Mouse (Mus musculus) forebrain, embryonic 11.5 days (tissue): ENCODE results near the gene Nelfa. TPM values are rescaled to one million over a fixed set of nuclear protein-coding genes. Genes with fewer than 3 reads are reported as not detected.
A peak's percentile ranks its signal among the peaks of the same experiment; 100 is the strongest.

Experiments used
- ATAC-seq: fragments of 200-750 bp; cut with Nextera tagmentation; replicated peaks from 2 replicates; pipeline ENCODE4 v1.8.0; 2017; ENCODE audit warnings: moderate TSS enrichment; ENCODE audit not compliant: low FRiP score
- DNase-seq: peaks from one replicate; pipeline ENCODE4 v3.0.0-alpha.2; 2017; ENCODE audit warnings: low spot score
- H3K27ac ChIP-seq: fragments of 300-500 bp; sonication (generic); 2 replicates; pipeline ENCODE4 v1.5.1; 2014; ENCODE audit warnings: low read depth, low read length
- H3K27me3 ChIP-seq: fragments of 300-500 bp; sonication (generic); 2 replicates; pipeline ENCODE4 v1.6.1; 2014; ENCODE audit warnings: mild to moderate bottlenecking, low read length, mixed read lengths; ENCODE audit not compliant: control insufficient read depth, insufficient read depth
- H3K36me3 ChIP-seq: fragments of 300-500 bp; sonication (generic); 2 replicates; pipeline ENCODE4 v1.6.1; 2014; ENCODE audit warnings: mild to moderate bottlenecking, low read length, moderate library complexity, mixed read lengths; ENCODE audit not compliant: control insufficient read depth, insufficient read depth
- H3K4me1 ChIP-seq: fragments of 300-500 bp; sonication (generic); replicated peaks from 2 replicates; pipeline ENCODE4 v1.6.1; 2014; ENCODE audit warnings: low read length, mixed read lengths; ENCODE audit not compliant: control insufficient read depth, insufficient read depth
- H3K4me2 ChIP-seq: fragments of 300-500 bp; sonication (generic); 2 replicates; pipeline ENCODE4 v1.6.1; 2014; ENCODE audit warnings: low read depth, mild to moderate bottlenecking, low read length, moderate library complexity, mixed read lengths; ENCODE audit not compliant: severe bottlenecking
- H3K4me3 ChIP-seq: fragments of 300-500 bp; sonication (generic); 2 replicates; pipeline ENCODE4 v1.5.1; 2014; ENCODE audit warnings: low read depth, low read length
- H3K9ac ChIP-seq: fragments of 300-500 bp; sonication (generic); 2 replicates; pipeline ENCODE4 v1.6.1; 2014; ENCODE audit warnings: low read length
- H3K9me3 ChIP-seq: fragments of 300-500 bp; sonication (generic); 2 replicates; pipeline ENCODE4 v1.6.1; 2016; ENCODE audit warnings: low read length, mixed read lengths; ENCODE audit not compliant: control insufficient read depth
- WGBS: fragments of 180-500 bp; shearing (Covaris S2); extraction: QIAGEN DNeasy Blood & Tissue Kit; methylation state at CpG from one replicate; pipeline ENCODE4 v1.1.7; 2014; 5-methylcytosine and 5-hydroxymethylcytosine counted together
- microRNA-seq: library from miRNA; unstranded; fragments of <30 nt; microRNA quantifications from one replicate; pipeline ENCODE4, GENCODE M21; 2016; ENCODE audit not compliant: insufficient number of aligned reads
- polyA plus RNA-seq: library from polyadenylated mRNA; unstranded; fragments of >200 nt; fragmentation: Nextera tagmentation; extraction: Ambion mirVana; gene quantifications from 2 replicates; pipeline ENCODE4 v1.2.1, GENCODE M21; 2014

The Nelfa gene
- polyA plus RNA-seq, 1 experiment from 2014 or later: 88.3 TPM

- Histone ChIP-seq H3K4me1 (no peaks in the 10 kb centered on the region), H3K9ac (no peak overlapping the region), H3K27ac (no peak overlapping the region), H3K27me3 (no peaks in the 10 kb centered on the region), H3K9me3 (no peaks in the 10 kb centered on the region), H3K4me3 (no peak overlapping the region), H3K4me2 (no peak overlapping the region), H3K36me3 (peaks cover 59% of the 10 kb centered on the region)
- ATAC-seq (no peak), DNase-seq (peak; percentile 28)
- 95% methylated on average over 6 of the region's 6 CpGs for WGBS
Measured at GRCm38 (mm10) chr5:33893406-33893805, 42.8 kb downstream of the Nelfa start.

GRCm38 (mm10) chr5:33881118-33881517 is 55.1 kb downstream of the Nelfa start:
- H3K9ac ChIP-seq: no peak overlapping the region
- ATAC-seq (no peak), DNase-seq (peak; percentile 29)
- H3K4me2 ChIP-seq: no peak overlapping the region
- no peak overlapping the region for H3K4me3 ChIP-seq
- 94% methylated on average over 4 of the region's 4 CpGs for WGBS
- no peaks in the 10 kb centered on the region for H3K4me1 ChIP-seq
- H3K36me3 ChIP-seq: peaks cover 41% of the 10 kb centered on the region; the same call in 1 of the 2 replicates
- no peaks in the 10 kb centered on the region for H3K27me3 ChIP-seq
- H3K27ac ChIP-seq: no peak overlapping the region
- no peaks in the 10 kb centered on the region for H3K9me3 ChIP-seq

GRCm38 (mm10) chr5:33875472-33875871 is 60.7 kb downstream of the Nelfa start:
- WGBS: 90% methylated on average over 1 of the region's 1 CpGs
- ATAC-seq (no peak), DNase-seq (no peak)
- peaks cover 19% of the 10 kb centered on the region; the same call in 1 of the 2 replicates for H3K36me3 ChIP-seq
- H3K4me3 ChIP-seq: no peak overlapping the region
- H3K9me3 ChIP-seq: no peaks in the 10 kb centered on the region
- H3K9ac ChIP-seq: no peak overlapping the region
- no peak overlapping the region for H3K4me2 ChIP-seq
- H3K27me3 ChIP-seq: no peaks in the 10 kb centered on the region
- H3K4me1 ChIP-seq: no peaks in the 10 kb centered on the region
- H3K27ac ChIP-seq: no peak overlapping the region

GRCm38 (mm10) chr5:33857693-33858092 is 78.5 kb downstream of the Nelfa start:
- DNase-seq: no peak
- H3K4me1 ChIP-seq: no peaks in the 10 kb centered on the region
- peaks cover 4% of the 10 kb centered on the region; the same call in 1 of the 2 replicates for H3K9me3 ChIP-seq

GRCm38 (mm10) chr5:33854019-33854418 is 82.2 kb downstream of the Nelfa start:
- DNase-seq: no peak
- Histone ChIP-seq H3K4me3 (no peak overlapping the region), H3K9ac (no peak overlapping the region), H3K4me1 (no peaks in the 10 kb centered on the region), H3K36me3 (peaks cover 23% of the 10 kb centered on the region), H3K27me3 (no peaks in the 10 kb centered on the region), H3K27ac (no peak overlapping the region), H3K4me2 (no peak overlapping the region), H3K9me3 (no peaks in the 10 kb centered on the region)
- no peak for ATAC-seq
- WGBS: 81% methylated on average over 2 of the region's 2 CpGs

More at GRCm38 (mm10) chr5:33857693-33858092, 78.5 kb downstream of the Nelfa start:
- no peak overlapping the region for H3K4me3 ChIP-seq
- no peaks in the 10 kb centered on the region for H3K27me3 ChIP-seq
- H3K9ac ChIP-seq: no peak overlapping the region
- no peak overlapping the region for H3K27ac ChIP-seq
- peaks cover 42% of the 10 kb centered on the region for H3K36me3 ChIP-seq
- no peak overlapping the region for H3K4me2 ChIP-seq
- no peak for ATAC-seq

- H3K27me3 ChIP-seq: no peaks in the 10 kb centered on the region
- ATAC-seq (no peak), DNase-seq (no peak)
- H3K27ac ChIP-seq: no peak overlapping the region
- WGBS: 95% methylated on average over 1 of the region's 1 CpGs
- no peak overlapping the region for H3K4me3 ChIP-seq
- peaks cover 23% of the 10 kb centered on the region for H3K36me3 ChIP-seq
- no peaks in the 10 kb centered on the region for H3K9me3 ChIP-seq
- no peak overlapping the region for H3K9ac ChIP-seq
- H3K4me2 ChIP-seq: no peak overlapping the region
- H3K4me1 ChIP-seq: no peaks in the 10 kb centered on the region
Measured at GRCm38 (mm10) chr5:33853086-33853485, 83.1 kb downstream of the Nelfa start.

- Histone ChIP-seq H3K36me3 (peaks cover 17% of the 10 kb centered on the region), H3K4me3 (no peak overlapping the region), H3K4me2 (no peak overlapping the region), H3K4me1 (no peaks in the 10 kb centered on the region), H3K9ac (no peak overlapping the region), H3K27me3 (no peaks in the 10 kb centered on the region), H3K27ac (no peak overlapping the region), H3K9me3 (no peaks in the 10 kb centered on the region)
- ATAC-seq (no peak), DNase-seq (no peak)
- 92% methylated on average over 4 of the region's 4 CpGs for WGBS
Measured at GRCm38 (mm10) chr5:33851466-33851865, 84.7 kb downstream of the Nelfa start.

Small RNA genes within 50 kb of the gene (microRNA-seq; reads per million reads assigned to microRNA genes)
- gene Mir7024: not detected

Other genes starting within 250 kb of the Nelfa start
- 100 and 105 TPM in 2 replicates for gene Fgfr3, start 214.7 kb downstream of the Nelfa start, polyA plus RNA-seq
- gene Letm1, start 153.6 kb downstream of the Nelfa start, polyA plus RNA-seq: 59.7 and 63.9 TPM in 2 replicates
- 120 and 131 TPM in 2 replicates for gene Nsd2, start 115.7 kb downstream of the Nelfa start, polyA plus RNA-seq
- gene Gm1673, start 47.0 kb upstream of the Nelfa start, polyA plus RNA-seq: 228 and 239 TPM in 2 replicates
- 1.9 and 2.0 TPM in 2 replicates for gene Nat8l, start 59.6 kb upstream of the Nelfa start, polyA plus RNA-seq
- gene Poln, start 233.0 kb upstream of the Nelfa start, polyA plus RNA-seq: 1.1 and 1.7 TPM in 2 replicates
- 42.4 and 50.8 TPM in 2 replicates for gene Haus3, start 233.1 kb upstream of the Nelfa start, polyA plus RNA-seq